31 mouse cellular contexts compared by ENCODE assay signal in the genomic region with DNA sequence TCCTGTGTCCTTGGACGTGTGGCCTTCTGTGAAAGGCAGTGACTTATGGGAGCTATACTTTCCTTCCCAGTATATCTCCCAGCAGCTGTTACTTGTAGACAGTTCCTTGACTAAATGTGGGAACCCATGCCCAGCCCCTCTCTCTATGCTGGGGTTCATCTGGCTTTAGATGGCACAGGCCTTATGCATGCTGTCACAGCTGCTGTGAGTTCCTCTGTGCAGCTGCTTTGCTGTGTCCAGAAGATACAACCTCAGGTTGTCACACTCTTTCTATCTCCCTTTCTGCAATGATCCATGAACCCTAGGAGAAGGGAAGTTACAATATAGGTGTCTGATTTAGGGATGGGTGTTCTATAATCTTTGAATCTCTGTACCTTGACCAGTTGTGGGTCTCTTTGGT.
"Had no signal": no experiment of that assay in that cellular context is flagged by ENCODE, and none has a peak within 500 bp of the region (broad histone marks: within the 10 kb centered on the region; RNA-seq: fewer than 3 reads in every experiment).

No protein-coding gene starts in this region.

- H3K27ac ChIP-seq: heart, embryonic 13.5 days; heart, embryonic 15.5 days; hindbrain, embryonic 10.5 days; hindbrain, embryonic 12.5 days; hindbrain, embryonic 13.5 days; hindbrain, embryonic 14.5 days; hindbrain, embryonic 15.5 days; hindbrain, postnatal 0 days; intestine, embryonic 15.5 days; kidney, embryonic 15.5 days; kidney, postnatal 0 days; layer of hippocampus, adult 2 months; left cerebral cortex, adult 2 months had no signal

- H3K27me3 ChIP-seq: heart, embryonic 12.5 days; heart, embryonic 13.5 days; heart, embryonic 15.5 days; hindbrain, embryonic 12.5 days; hindbrain, embryonic 13.5 days; hindbrain, embryonic 15.5 days; intestine, embryonic 15.5 days; kidney, embryonic 15.5 days had no signal

- H3K4me3 ChIP-seq: heart, embryonic 12.5 days; heart, embryonic 13.5 days; heart, embryonic 15.5 days; hindbrain, embryonic 10.5 days; hindbrain, embryonic 12.5 days; hindbrain, embryonic 13.5 days; hindbrain, embryonic 15.5 days; intestine, embryonic 15.5 days; kidney, embryonic 15.5 days; layer of hippocampus, adult 2 months; left cerebral cortex, adult 2 months had no signal

- H3K36me3 ChIP-seq: heart, embryonic 12.5 days; hindbrain, embryonic 10.5 days; hindbrain, embryonic 12.5 days; hindbrain, embryonic 13.5 days; hindbrain, embryonic 15.5 days; intestine, embryonic 15.5 days; kidney, embryonic 15.5 days had no signal

- H3K9me3 ChIP-seq: heart, embryonic 12.5 days; hindbrain, embryonic 12.5 days; hindbrain, embryonic 13.5 days; intestine, embryonic 15.5 days had no signal

- H3K9ac ChIP-seq: heart, embryonic 12.5 days; heart, embryonic 13.5 days; heart, embryonic 15.5 days; hindbrain, embryonic 12.5 days; hindbrain, embryonic 13.5 days; hindbrain, embryonic 14.5 days; hindbrain, embryonic 15.5 days; intestine, embryonic 15.5 days; kidney, embryonic 15.5 days had no signal

- DNase-seq: heart, postnatal 10 days; heart, postnatal 14 days; heart, postnatal 36 days; heart, postnatal 4 days; kidney, adult 11 months; kidney, adult 18-20 months; kidney, adult 2 months; kidney, adult 8-10 months; kidney, adult 9 months; kidney, postnatal 10 days; kidney, postnatal 14 days; kidney, postnatal 25 days; kidney, postnatal 36 days; kidney, postnatal 4 days; layer of hippocampus, adult 9-11 months; layer of hippocampus, postnatal 36 days had no signal

- H3K4me1 ChIP-seq: heart, embryonic 12.5 days; heart, embryonic 13.5 days; hindbrain, embryonic 10.5 days; hindbrain, embryonic 12.5 days; hindbrain, embryonic 13.5 days; hindbrain, embryonic 15.5 days; intestine, embryonic 15.5 days; kidney, embryonic 15.5 days had no signal

- H3K4me2 ChIP-seq: heart, embryonic 11.5 days; heart, embryonic 12.5 days; heart, embryonic 13.5 days; heart, embryonic 15.5 days; hindbrain, embryonic 12.5 days; hindbrain, embryonic 13.5 days; hindbrain, embryonic 14.5 days; hindbrain, embryonic 15.5 days; intestine, embryonic 15.5 days; kidney, embryonic 15.5 days had no signal
